Mouse (Mus musculus): ENCODE data around the gene Olfr1250.
"Not testable (repeated sequence)": the region's sequence is repeated elsewhere in the genome, so short reads cannot be mapped to it uniquely, and the experiment has no call there.

Olfr1250 gene

DNA sequence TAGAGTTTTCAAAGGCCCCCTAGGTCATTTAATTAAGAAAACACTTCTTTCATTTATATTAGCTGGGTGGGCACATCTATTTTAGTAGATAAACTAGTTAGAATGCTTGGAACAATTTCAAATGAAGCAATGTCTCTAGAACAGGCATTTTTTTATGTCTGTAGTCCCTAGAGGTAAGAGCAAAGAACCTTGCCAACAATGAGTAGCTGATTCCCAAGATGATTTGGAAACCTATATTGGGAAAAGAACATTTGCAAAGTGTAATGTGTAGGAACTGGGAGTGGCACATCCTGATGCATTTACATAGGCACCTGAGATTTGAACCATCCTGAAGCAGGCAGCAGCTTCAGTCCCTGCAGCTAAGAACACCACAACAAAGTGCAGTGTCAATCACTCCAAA lies at the start of gene Olfr1250:
TSS of gene Olfr1250 (minus strand) at position 101 of the 400 bp plus-strand sequence.
- no peak for DNase-seq

DNA sequence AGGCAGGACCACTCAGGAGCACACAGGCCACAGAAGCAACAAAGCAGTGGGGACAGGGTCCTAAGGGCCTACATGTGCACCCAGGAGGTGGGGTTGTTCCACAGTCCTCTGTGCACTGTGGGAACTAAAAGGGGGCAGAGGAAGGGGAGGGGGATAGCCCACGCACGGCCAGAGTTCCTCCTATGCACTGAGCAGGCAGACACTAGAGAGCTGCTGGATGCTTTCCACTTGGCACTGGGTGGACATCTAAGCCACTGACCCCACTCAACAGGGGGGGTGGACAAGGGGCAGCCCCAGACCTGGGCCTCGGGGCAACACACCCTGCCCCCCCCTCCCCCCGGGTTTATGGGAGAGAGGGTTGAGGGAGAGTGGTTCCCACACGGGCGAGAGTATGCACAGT lies 30.7 kb upstream of the Olfr1250 start:
- no peak for DNase-seq

DNA sequence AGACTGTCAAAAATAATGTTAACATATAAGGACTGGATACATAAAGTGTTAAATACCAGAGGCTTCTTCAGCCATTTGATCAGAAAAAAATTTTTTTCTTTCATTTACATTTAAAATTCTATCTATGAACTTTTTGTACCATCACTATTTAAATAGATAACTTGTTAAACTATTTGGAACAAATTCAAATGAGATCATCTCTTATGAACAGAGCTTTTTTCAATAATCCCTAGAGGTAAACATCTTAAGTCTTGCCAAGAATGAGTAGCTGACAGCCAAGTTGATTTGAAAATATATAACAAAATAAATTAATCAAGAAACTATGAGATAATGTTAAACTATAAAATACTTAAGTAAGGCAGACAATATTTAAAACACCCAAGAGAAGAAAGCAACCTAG lies 10.6 kb upstream of the Olfr1250 start, which contains the start of gene Olfr1251:
TSS of gene Olfr1251 (minus strand) at position 101 of the 400 bp plus-strand sequence.
- no peak for DNase-seq

DNA sequence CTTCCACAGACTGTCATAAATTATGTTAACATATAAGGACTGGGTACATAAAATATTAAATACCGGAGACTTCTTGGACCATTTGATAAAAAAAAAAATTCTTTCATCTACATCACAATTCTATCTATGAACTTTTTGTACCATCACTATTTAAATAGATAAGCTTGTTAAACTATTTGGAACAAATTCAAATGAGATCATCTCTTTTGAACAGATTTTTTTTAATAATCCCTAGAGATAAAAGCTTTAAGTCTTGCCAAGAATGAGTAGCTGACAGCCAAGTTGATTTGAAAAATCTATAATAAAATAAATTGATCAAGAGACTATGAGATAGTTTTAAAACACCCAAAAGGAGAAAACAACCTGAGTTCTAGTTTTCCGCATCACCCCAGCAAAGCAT lies 26.4 kb downstream of the Olfr1250 start, which contains the start of gene Olfr1249:
TSS of gene Olfr1249 (minus strand) at position 101 of the 400 bp plus-strand sequence.
- DNase-seq = no peak

DNA sequence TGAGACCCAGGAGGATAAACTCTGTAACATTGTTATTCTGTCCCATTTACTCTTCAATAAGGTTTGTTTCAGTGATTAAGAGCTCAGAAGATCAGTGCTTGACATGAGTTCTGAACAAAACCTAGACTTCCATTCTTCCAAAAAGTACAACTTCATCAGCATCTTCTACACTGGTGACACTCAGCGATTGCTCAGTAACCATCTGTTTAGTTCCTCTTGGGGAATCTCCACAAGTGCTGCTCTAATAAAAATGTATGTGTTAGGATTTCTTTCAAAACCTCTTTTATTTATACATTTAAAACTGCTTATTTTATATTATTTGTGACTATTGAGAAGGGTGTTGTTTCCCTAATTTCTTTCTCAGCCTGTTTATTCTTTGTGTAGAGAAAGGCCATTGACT lies 43.1 kb downstream of the Olfr1250 start, which contains the start of gene Olfr1248:
TSS of gene Olfr1248 (minus strand) at position 101 of the 400 bp plus-strand sequence.
- DNase-seq = not testable (repeated sequence)

DNA sequence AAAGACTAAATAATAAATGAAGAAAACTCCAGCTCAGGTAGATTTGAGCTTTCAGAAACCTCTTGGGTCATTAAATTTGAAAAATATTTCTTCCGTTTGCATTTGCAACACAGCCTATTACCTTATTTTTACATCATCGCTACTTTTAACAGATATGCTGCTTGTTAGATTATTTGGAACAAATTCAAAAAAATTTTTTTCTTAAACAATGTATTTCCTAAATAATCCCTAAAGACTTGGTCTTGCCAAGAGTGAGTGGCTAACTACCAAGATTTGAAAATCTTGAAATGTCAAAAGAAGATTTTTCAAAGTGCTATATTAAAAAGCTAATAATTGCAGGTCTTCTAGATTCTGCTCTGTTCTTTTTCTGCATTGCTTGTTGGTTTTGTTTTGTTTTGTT lies 47.2 kb downstream of the Olfr1250 start, which contains the start of gene Olfr1247:
TSS of gene Olfr1247 (minus strand) at position 101 of the 400 bp plus-strand sequence.
- DNase-seq = no peak

Data from embryo, embryonic 11 days (tissue).